Mouse (Mus musculus) layer of hippocampus, postnatal 36 days (tissue): ENCODE results near the gene Dll3. TPM values are rescaled to one million over a fixed set of nuclear protein-coding genes. Genes with fewer than 3 reads are reported as not detected.

Experiments
- DNase-seq, 2 experiments: peaks; one replicate each; pipeline ENCODE4 v3.0.0; 2022
- total RNA-seq, 2 experiments: library from RNA; stranded (reverse); gene quantifications; 2 replicates each; pipeline ENCODE4 v1.2.3; 2021

The Dll3 gene
- total RNA-seq: 1 to 10 TPM; 2.1 to 2.8 TPM

- DNase-seq: peak in 1 of 2 experiments; percentile 44
These were observed at the start of gene Dll3 for GRCm38 (mm10) chr7:28301616-28302433. Gene Dll3 (minus strand): TSS chr7:28302238.

- DNase-seq: no peak
These were observed 49.7 kb upstream of the Dll3 start for GRCm38 (mm10) chr7:28351676-28352191.

GRCm38 (mm10) chr7:28350155-28350883 is 48.3 kb upstream of the Dll3 start, which contains the start of gene Rps16:
Gene Rps16 (plus strand): TSS chr7:28350652.
- DNase-seq: peak; percentile 98 to 99

- DNase-seq: no peak
These were observed 46.6 kb upstream of the Dll3 start for GRCm38 (mm10) chr7:28348601-28349000.

- DNase-seq: no peak
These were observed 45.7 kb upstream of the Dll3 start for GRCm38 (mm10) chr7:28347746-28348145.

- no peak for DNase-seq
These were observed 42.6 kb upstream of the Dll3 start for GRCm38 (mm10) chr7:28344637-28345036.

GRCm38 (mm10) chr7:28341381-28341780 is 39.3 kb upstream of the Dll3 start:
- DNase-seq: no peak

- DNase-seq: no peak
These were observed 37.3 kb upstream of the Dll3 start for GRCm38 (mm10) chr7:28339213-28339917.

GRCm38 (mm10) chr7:28338108-28338998 is 36.3 kb upstream of the Dll3 start, which contains the start of gene Supt5:
Gene Supt5 (minus strand): TSS chr7:28338746.
- peak; percentile 94 to 97 for DNase-seq

GRCm38 (mm10) chr7:28335471-28335870 is 33.4 kb upstream of the Dll3 start:
- no peak for DNase-seq

- DNase-seq: no peak
These were observed 32.5 kb upstream of the Dll3 start for GRCm38 (mm10) chr7:28334534-28334933.

GRCm38 (mm10) chr7:28328260-28328659 is 26.2 kb upstream of the Dll3 start:
- no peak for DNase-seq

GRCm38 (mm10) chr7:28326457-28326856 is 24.4 kb upstream of the Dll3 start:
- DNase-seq: no peak

- DNase-seq: no peak
These were observed 23.3 kb upstream of the Dll3 start for GRCm38 (mm10) chr7:28325293-28325692.

- DNase-seq: no peak
These were observed 20.1 kb upstream of the Dll3 start for GRCm38 (mm10) chr7:28321974-28322720.

- no peak for DNase-seq
These were observed 16.7 kb upstream of the Dll3 start for GRCm38 (mm10) chr7:28318714-28319113.

GRCm38 (mm10) chr7:28318036-28318435 is 16.0 kb upstream of the Dll3 start:
- no peak for DNase-seq

- peak; percentile 98 to 99 for DNase-seq
These were observed 10.0 kb upstream of the Dll3 start, which contains the start of gene Timm50 for GRCm38 (mm10) chr7:28311926-28312543. Gene Timm50 (minus strand): TSS chr7:28312072.

- DNase-seq: peak in 1 of 2 experiments; percentile 34
These were observed 9.3 kb upstream of the Dll3 start for GRCm38 (mm10) chr7:28311151-28311925.
